Mouse (Mus musculus) MEL (cell line): ENCODE data around the gene Rtcb. TPM values are rescaled to one million over a fixed set of nuclear protein-coding genes. Genes with fewer than 3 reads are reported as not detected.

ENCODE experiments used
- DNase-seq: peaks from one replicate; pipeline ENCODE4 v3.0.0; 2011; ENCODE audit warnings: low read depth, low spot score
- H3K27ac ChIP-seq: 2 replicates; pipeline ENCODE4 v1.5.1; 2012; ENCODE audit warnings: low read depth, mild to moderate bottlenecking, control low read depth, low read length, moderate library complexity; ENCODE audit not compliant: control insufficient read depth
- H3K27me3 ChIP-seq, 2 experiments: fragments of 150-350 bp in 1 of 2; sonication (generic) in 1 of 2; 2 replicates each; pipeline ENCODE4 v1.6.1; 2012; ENCODE audit warnings: low read length in 2 of 2, mild to moderate bottlenecking in 2 of 2, improper control_type of control experiment in 1 of 2, moderate library complexity in 1 of 2; ENCODE audit not compliant: insufficient read depth in 2 of 2, control insufficient read depth in 1 of 2
- H3K36me3 ChIP-seq, 2 experiments: 2 replicates each; pipeline ENCODE4 v1.6.1; 2012 to 2014; ENCODE audit warnings: low read length in 2 of 2, improper control_type of control experiment in 1 of 2, inconsistent platforms in 1 of 2, mild to moderate bottlenecking in 1 of 2; ENCODE audit not compliant: insufficient read depth in 2 of 2, control insufficient read depth in 1 of 2
- H3K4me1 ChIP-seq, 2 experiments: fragments of 150-350 bp in 1 of 2; sonication (generic) in 1 of 2; 2 replicates each; pipeline ENCODE4 v1.6.1; 2012; ENCODE audit warnings: low read length in 2 of 2, improper control_type of control experiment in 1 of 2, mild to moderate bottlenecking in 1 of 2; ENCODE audit not compliant: insufficient read depth in 2 of 2, control insufficient read depth in 1 of 2
- H3K4me3 ChIP-seq, 2 experiments: fragments of 150-350 bp in 1 of 2; sonication (generic) in 1 of 2; 2 replicates each; pipeline ENCODE4 v1.5.1; 2012; ENCODE audit warnings: low read depth in 2 of 2, low read length in 2 of 2, mild to moderate bottlenecking in 2 of 2, moderate library complexity in 2 of 2, control low read depth in 1 of 2, improper control_type of control experiment in 1 of 2; ENCODE audit not compliant: control insufficient read depth in 1 of 2, insufficient read depth in 1 of 2
- H3K79me2 ChIP-seq: 2 replicates; pipeline ENCODE4 v1.6.1; 2012; ENCODE audit warnings: mild to moderate bottlenecking, low read length, moderate library complexity; ENCODE audit not compliant: control insufficient read depth, poor library complexity, insufficient read depth
- H3K9ac ChIP-seq: 2 replicates; pipeline ENCODE4 v1.6.1; 2012; ENCODE audit warnings: low read depth, mild to moderate bottlenecking, control low read depth, low read length, moderate library complexity; ENCODE audit not compliant: control insufficient read depth, poor library complexity, severe bottlenecking
- H3K9me3 ChIP-seq: fragments of 150-350 bp; sonication (generic); replicated peaks from 2 replicates; pipeline ENCODE4 v1.6.1; 2012; ENCODE audit warnings: mild to moderate bottlenecking, low read length, improper control_type of control experiment, moderate library complexity; ENCODE audit not compliant: insufficient read depth
- E2F4 ChIP-seq: IDR thresholded peaks from 2 replicates; pipeline ENCODE4 v1.6.1; 2011; ENCODE audit warnings: low read depth, low read length, improper control_type of control experiment, borderline replicate concordance
- ELF1 ChIP-seq: IDR thresholded peaks from 2 replicates; pipeline ENCODE4 v1.6.1; 2014; ENCODE audit warnings: low read depth, mild to moderate bottlenecking, inconsistent platforms, low read length, improper control_type of control experiment, moderate library complexity
- ETS1 ChIP-seq: IDR thresholded peaks from 2 replicates; pipeline ENCODE4 v1.6.1; 2012; ENCODE audit warnings: low read depth, mild to moderate bottlenecking, inconsistent platforms, low read length, improper control_type of control experiment, moderate library complexity
- GATA1 ChIP-seq: IDR thresholded peaks from 2 replicates; pipeline ENCODE4 v1.6.1; 2011; ENCODE audit warnings: low read depth, low read length, improper control_type of control experiment
- HCFC1 ChIP-seq: IDR thresholded peaks from 2 replicates; pipeline ENCODE4 v1.6.1; 2012; ENCODE audit warnings: low read depth, mild to moderate bottlenecking, inconsistent platforms, low read length, improper control_type of control experiment, moderate library complexity
- JUND ChIP-seq: IDR thresholded peaks from 2 replicates; pipeline ENCODE4 v1.6.1; 2011; ENCODE audit warnings: low read depth, mild to moderate bottlenecking, improper control_type of control experiment, low read length
- KAT2A ChIP-seq: conservative IDR thresholded peaks from 2 replicates; pipeline ENCODE4 v1.6.1; 2012; ENCODE audit warnings: low read depth, low read length, improper control_type of control experiment, inconsistent platforms
- MAX ChIP-seq: IDR thresholded peaks from 2 replicates; pipeline ENCODE4 v1.6.1; 2011; ENCODE audit warnings: low read length, improper control_type of control experiment
- MAZ ChIP-seq: IDR thresholded peaks from 2 replicates; pipeline ENCODE4 v1.6.1; 2012; ENCODE audit warnings: low read depth, mild to moderate bottlenecking, inconsistent platforms, low read length, improper control_type of control experiment
- MEF2A ChIP-seq: IDR thresholded peaks from 2 replicates; pipeline ENCODE4 v1.6.1; 2014; ENCODE audit warnings: low read depth, mild to moderate bottlenecking, inconsistent platforms, low read length, improper control_type of control experiment; ENCODE audit not compliant: poor library complexity, insufficient replicate concordance, severe bottlenecking; ENCODE audit errors: extremely low read depth
- MYB ChIP-seq: IDR thresholded peaks from 2 replicates; pipeline ENCODE4 v1.6.1; 2011; ENCODE audit warnings: mild to moderate bottlenecking, low read depth, low read length, improper control_type of control experiment
- NELFE ChIP-seq: IDR thresholded peaks from 2 replicates; pipeline ENCODE4 v1.6.1; 2011; ENCODE audit warnings: low read depth, low read length, improper control_type of control experiment
- POLR2A ChIP-seq, 2 experiments: IDR thresholded peaks; 2 replicates each; pipeline ENCODE4 v1.6.1; 2011 to 2012; ENCODE audit warnings: low read length in 2 of 2, mild to moderate bottlenecking in 2 of 2, control low read depth in 1 of 2, improper control_type of control experiment in 1 of 2, low read depth in 1 of 2, moderate library complexity in 1 of 2; ENCODE audit not compliant: control insufficient read depth in 1 of 2, insufficient read depth in 1 of 2, poor library complexity in 1 of 2
- POLR2AphosphoS2 ChIP-seq: IDR thresholded peaks from 2 replicates; pipeline ENCODE4 v1.6.1; 2011; ENCODE audit warnings: low read length, improper control_type of control experiment
- POLR2AphosphoS5 ChIP-seq: IDR thresholded peaks from 2 replicates; pipeline ENCODE4 v1.6.1; 2012; ENCODE audit warnings: low read depth, borderline replicate concordance, mild to moderate bottlenecking, inconsistent platforms, low read length, moderate library complexity, mixed read lengths
- RAD21 ChIP-seq: IDR thresholded peaks from 2 replicates; pipeline ENCODE4 v1.6.1; 2011; ENCODE audit warnings: mild to moderate bottlenecking, low read depth, low read length, improper control_type of control experiment
- RCOR1 ChIP-seq: IDR thresholded peaks from 2 replicates; pipeline ENCODE4 v1.6.1; 2012; ENCODE audit warnings: low read depth, mild to moderate bottlenecking, inconsistent platforms, low read length, improper control_type of control experiment
- SIN3A ChIP-seq: IDR thresholded peaks from 2 replicates; pipeline ENCODE4 v1.6.1; 2012; ENCODE audit warnings: low read length, improper control_type of control experiment, inconsistent platforms
- TAL1 ChIP-seq: IDR thresholded peaks from 2 replicates; pipeline ENCODE4 v1.6.1; 2012; ENCODE audit warnings: mild to moderate bottlenecking, inconsistent platforms, low read length, moderate library complexity, mixed read lengths
- TBP ChIP-seq: IDR thresholded peaks from 2 replicates; pipeline ENCODE4 v1.8.0; 2011; ENCODE audit warnings: low read depth, low read length, improper control_type of control experiment
- UBTF ChIP-seq: IDR thresholded peaks from 2 replicates; pipeline ENCODE4 v1.6.1; 2012; ENCODE audit warnings: low read depth, mild to moderate bottlenecking, inconsistent platforms, low read length, improper control_type of control experiment, moderate library complexity, borderline replicate concordance; ENCODE audit not compliant: insufficient read depth
- USF1 ChIP-seq: IDR thresholded peaks from 2 replicates; pipeline ENCODE4 v1.6.1; 2014; ENCODE audit warnings: low read depth, mild to moderate bottlenecking, inconsistent platforms, low read length, improper control_type of control experiment, moderate library complexity
- ZC3H11A ChIP-seq: IDR thresholded peaks from 2 replicates; pipeline ENCODE4 v1.6.1; 2012; ENCODE audit warnings: low read depth, mild to moderate bottlenecking, inconsistent platforms, low read length, improper control_type of control experiment
- ZMIZ1 ChIP-seq: IDR thresholded peaks from 2 replicates; pipeline ENCODE4 v1.6.1; 2012; ENCODE audit warnings: low read depth, mild to moderate bottlenecking, inconsistent platforms, low read length, improper control_type of control experiment, moderate library complexity
- polyA plus RNA-seq, 2 experiments: library from polyadenylated mRNA; stranded (reverse) in 1 of 2; unstranded in 1 of 2; fragments of >175 nt in 1 of 2; fragments of >200 nt in 1 of 2; gene quantifications; 2 replicates each; pipeline versions ENCODE4 v1.2.1 to v1.2.4; 2012; ENCODE audit warnings: low replicate concordance in 2 of 2, low read depth in 1 of 2; ENCODE audit not compliant: insufficient read length in 2 of 2, insufficient read depth in 1 of 2, missing spikeins in 1 of 2
- total RNA-seq: library from RNA; depleted of rRNA; stranded (reverse); fragments of 300-350 nt; gene quantifications from 2 replicates; pipeline ENCODE4 v1.2.3, GENCODE M21; 2012

The Rtcb gene
- total and polyA plus RNA-seq, 3 experiments, result 110 to 215 (median 197) TPM

DNA sequence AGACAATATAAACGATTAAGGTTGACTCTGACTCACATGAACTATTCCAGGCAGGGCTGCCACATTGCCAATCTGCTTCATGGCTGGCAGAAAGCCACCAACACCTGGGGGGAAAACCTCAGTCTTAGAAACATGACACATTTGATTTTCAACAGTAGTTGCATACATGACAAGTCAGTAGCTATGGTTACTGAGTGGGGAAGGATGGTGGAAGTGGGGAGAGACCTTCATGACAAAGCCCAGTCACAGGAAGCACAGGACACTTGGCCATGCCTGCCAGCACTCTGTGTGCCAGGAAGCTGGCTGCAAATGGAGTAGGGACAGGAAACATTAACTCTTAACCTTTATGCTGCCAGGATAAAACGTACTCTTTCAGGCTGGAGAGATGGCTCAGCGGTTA is 4.2 kb downstream of the Rtcb start:
- no peak for TF ChIP-seq POLR2A (IDR thresholded peaks at IDR 0.05; ENCODE audit: control insufficient read depth in 1 of 2, insufficient read depth in 1 of 2, low read depth in 1 of 2, low read length in 2 of 2, poor library complexity in 1 of 2)
- no peak for TF ChIP-seq GATA1
- TF ChIP-seq HCFC1, result no peak
- no peak for TF ChIP-seq MAZ
- TF ChIP-seq TBP, result no peak
- TF ChIP-seq UBTF, result no peak
- no peak for TF ChIP-seq KAT2A
- no peak for TF ChIP-seq MEF2A
- TF ChIP-seq ETS1, result no peak
- no peak for TF ChIP-seq JUND
- TF ChIP-seq USF1, result no peak
- no peak for TF ChIP-seq RAD21
- no peak overlapping the region for H3K27ac ChIP-seq
- H3K36me3 ChIP-seq, result peaks cover 6 to 24% of the 10 kb centered on the region in 2 experiments
- no peak for DNase-seq
- no peaks in the 10 kb centered on the region for H3K27me3 ChIP-seq
- H3K9me3 ChIP-seq, result no peaks in the 10 kb centered on the region
- H3K4me3 ChIP-seq, result no peak overlapping the region
- H3K9ac ChIP-seq, result no peak overlapping the region
- H3K4me1 ChIP-seq, result no peaks in the 10 kb centered on the region
- H3K79me2 ChIP-seq, result peaks cover 26% of the 10 kb centered on the region

DNA sequence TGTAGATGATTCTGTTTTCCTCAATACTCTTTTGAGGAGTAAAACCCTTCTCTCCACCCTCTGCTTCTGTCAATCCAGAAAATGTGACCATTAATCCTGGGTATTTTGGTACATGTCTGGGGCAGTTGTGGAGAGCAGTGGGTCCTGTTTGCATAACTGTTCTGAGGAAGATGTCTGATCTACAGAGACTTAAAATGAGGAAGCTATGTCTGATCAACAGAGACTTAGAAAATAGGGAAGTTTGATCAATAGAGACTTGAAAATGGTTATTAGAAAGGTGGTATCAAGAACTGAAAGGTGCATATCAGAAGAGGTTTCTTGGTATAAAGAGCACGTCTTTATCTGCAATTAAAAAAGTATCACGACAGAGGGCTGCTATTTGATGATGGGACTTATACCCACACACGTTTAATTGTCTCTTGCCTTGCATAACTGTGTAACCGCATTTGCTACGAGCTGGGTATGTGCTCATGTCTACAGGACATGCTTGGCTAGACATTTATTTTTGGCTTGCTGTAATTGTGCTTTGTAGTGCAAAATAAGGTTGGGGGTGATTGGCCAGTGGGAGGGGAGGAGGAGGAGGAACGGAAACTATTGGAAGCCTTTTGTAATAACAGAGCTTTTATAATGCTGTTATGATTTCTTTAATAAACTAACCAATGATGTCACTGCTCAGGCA is 5.7 kb downstream of the Rtcb start:
- Histone ChIP-seq H3K4me3 (no peak overlapping the region), H3K79me2 (peaks cover 19% of the 10 kb centered on the region), H3K36me3 (peaks cover 6 to 24% of the 10 kb centered on the region in 2 experiments), H3K4me1 (no peaks in the 10 kb centered on the region), H3K9ac (no peak overlapping the region), H3K27ac (no peak overlapping the region), H3K9me3 (no peaks in the 10 kb centered on the region), H3K27me3 (no peaks in the 10 kb centered on the region)
- no peak for TF ChIP-seq NELFE
- no peak for TF ChIP-seq HCFC1
- no peak for TF ChIP-seq SIN3A
- TF ChIP-seq ETS1, result no peak
- no peak for TF ChIP-seq POLR2AphosphoS2
- no peak for TF ChIP-seq ZC3H11A
- no peak for TF ChIP-seq MAX
- no peak for TF ChIP-seq MYB
- no peak for TF ChIP-seq POLR2AphosphoS5
- TF ChIP-seq ZMIZ1, result no peak
- TF ChIP-seq TAL1, result no peak
- TF ChIP-seq ELF1, result no peak
- no peak for TF ChIP-seq RCOR1
- no peak for TF ChIP-seq USF1
- no peak for TF ChIP-seq E2F4
- peak; percentile 25 for DNase-seq
